Mouse (Mus musculus) erythroblast, embryonic 14.5 days (primary cell): Measurements from ENCODE around the gene Bcor.

ENCODE experiments used
- GATA1 ChIP-seq: IDR thresholded peaks from 2 replicates; pipeline ENCODE4 v1.6.1; 2012; ENCODE audit warnings: low read length, inconsistent platforms, mixed read lengths
- TAL1 ChIP-seq: IDR thresholded peaks from 3 replicates; pipeline ENCODE4 v1.6.1; 2012; ENCODE audit warnings: low read length, inconsistent platforms, mixed read lengths

DNA sequence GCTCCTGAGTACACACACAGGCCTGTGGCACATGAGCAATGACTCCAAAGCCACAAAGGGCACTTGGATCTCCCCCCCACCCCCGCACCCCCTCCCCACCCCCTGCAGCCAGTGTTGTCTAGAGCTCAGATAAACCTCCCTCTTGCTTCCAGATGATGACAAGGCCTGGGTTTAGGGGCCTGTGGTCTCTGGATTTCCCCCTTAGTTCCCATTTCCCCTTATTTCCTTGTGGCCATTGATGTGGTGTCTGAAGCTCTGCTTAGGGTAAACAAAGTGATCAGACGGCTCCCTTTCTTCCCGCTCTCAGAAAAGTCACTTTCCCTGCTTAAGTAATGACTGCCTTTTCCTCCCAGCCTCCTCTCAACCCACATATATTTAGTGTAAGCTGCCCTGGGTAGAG is 35.6 kb downstream of the Bcor start:
- TF ChIP-seq GATA1 (no peak), TAL1 (no peak)
